Mouse (Mus musculus): ENCODE results near the gene Cst3. TPM values are rescaled to one million over a fixed set of nuclear protein-coding genes. Genes with fewer than 3 reads are reported as not detected.

Cst3 gene
- polyA plus RNA-seq, 1 experiment from 2014 or later = 419 TPM

- Histone ChIP-seq H3K4me1 (no peaks in the 10 kb centered on the region), H3K4me2 (no peak overlapping the region), H3K27ac (no peak overlapping the region), H3K4me3 (no peak overlapping the region), H3K9me3 (replicated peaks) (no peaks in the 10 kb centered on the region), H3K36me3 (ENCODE audit: poor library complexity, severe bottlenecking) (no peaks in the 10 kb centered on the region), H3K27me3 (no peaks in the 10 kb centered on the region), H3K9ac (no peak overlapping the region)
- 44% methylated on average over 8 of the region's 8 CpGs for WGBS
- ATAC-seq = peak; percentile 80
Observed at GRCm38 (mm10) chr2:148851116-148851906, 24.2 kb downstream of the Cst3 start.

- Histone ChIP-seq H3K9ac (no peak overlapping the region), H3K9me3 (replicated peaks) (no peaks in the 10 kb centered on the region), H3K27me3 (no peaks in the 10 kb centered on the region), H3K27ac (no peak overlapping the region), H3K36me3 (ENCODE audit: poor library complexity, severe bottlenecking) (no peaks in the 10 kb centered on the region), H3K4me1 (no peaks in the 10 kb centered on the region), H3K4me3 (no peak overlapping the region), H3K4me2 (no peak overlapping the region)
- 93% methylated on average over 2 of the region's 2 CpGs for WGBS
- ATAC-seq = no peak
Observed at GRCm38 (mm10) chr2:148839224-148839623, 36.3 kb downstream of the Cst3 start.

- H3K36me3 ChIP-seq (ENCODE audit: poor library complexity, severe bottlenecking) = no peaks in the 10 kb centered on the region
- WGBS = 86% methylated on average over 5 of the region's 5 CpGs
- H3K27me3 ChIP-seq = no peaks in the 10 kb centered on the region
- ATAC-seq = no peak
- no peaks in the 10 kb centered on the region for H3K9me3 ChIP-seq (replicated peaks)
- H3K4me1 ChIP-seq = no peaks in the 10 kb centered on the region
- H3K9ac ChIP-seq = no peak overlapping the region
- H3K27ac ChIP-seq = no peak overlapping the region
- no peak overlapping the region for H3K4me3 ChIP-seq
- H3K4me2 ChIP-seq = no peak overlapping the region
Observed at GRCm38 (mm10) chr2:148838075-148838777, 37.3 kb downstream of the Cst3 start.

- Histone ChIP-seq H3K27me3 (no peaks in the 10 kb centered on the region), H3K36me3 (ENCODE audit: poor library complexity, severe bottlenecking) (no peaks in the 10 kb centered on the region), H3K4me2 (no peak within 1 kb of the TSS), H3K9ac (no peak within 1 kb of the TSS), H3K4me1 (no peaks in the 10 kb centered on the region), H3K9me3 (replicated peaks) (no peaks in the 10 kb centered on the region), H3K27ac (no peak within 1 kb of the TSS), H3K4me3 (no peak within 1 kb of the TSS)
- ATAC-seq = no peak
- 75% methylated on average over 4 of the region's 4 CpGs for WGBS
Observed at GRCm38 (mm10) chr2:148834912-148835311, 40.6 kb downstream of the Cst3 start, which contains the start of gene Cst9. TSS of gene Cst9 (plus strand) at chr2:148835147.

GRCm38 (mm10) chr2:148825986-148826385, 49.5 kb downstream of the Cst3 start:
- no peaks in the 10 kb centered on the region for H3K4me1 ChIP-seq
- H3K9me3 ChIP-seq (replicated peaks) = no peaks in the 10 kb centered on the region
- H3K4me3 ChIP-seq = no peak overlapping the region
- ATAC-seq = no peak
- H3K9ac ChIP-seq = no peak overlapping the region
- 85% methylated on average over 1 of the region's 1 CpGs for WGBS
- no peaks in the 10 kb centered on the region for H3K36me3 ChIP-seq (ENCODE audit: poor library complexity, severe bottlenecking)
- no peak overlapping the region for H3K27ac ChIP-seq
- no peak overlapping the region for H3K4me2 ChIP-seq
- H3K27me3 ChIP-seq = no peaks in the 10 kb centered on the region

Other genes with a start within 250 kb of the Cst3 start
- gene Nxt1, start 203.1 kb downstream of the Cst3 start, polyA plus RNA-seq (2015; fragmentation: Nextera tagmentation; extraction: Ambion mirVana) = 101 and 102 TPM in 2 replicates
- gene Gzf1, start 194.7 kb downstream of the Cst3 start, polyA plus RNA-seq (2015; fragmentation: Nextera tagmentation; extraction: Ambion mirVana) = 19.9 and 20.6 TPM in 2 replicates
- gene Napb, start 143.2 kb downstream of the Cst3 start, polyA plus RNA-seq (2015; fragmentation: Nextera tagmentation; extraction: Ambion mirVana) = 20.3 and 23.6 TPM in 2 replicates
- gene Cstl1, start 125.3 kb downstream of the Cst3 start, polyA plus RNA-seq (2015; fragmentation: Nextera tagmentation; extraction: Ambion mirVana) = not detected in 2 replicates
- not detected in 2 replicates for gene Cst11, start 104.2 kb downstream of the Cst3 start, polyA plus RNA-seq (2015; fragmentation: Nextera tagmentation; extraction: Ambion mirVana)
- gene 8030411F24Rik, start 93.7 kb downstream of the Cst3 start, polyA plus RNA-seq (2015; fragmentation: Nextera tagmentation; extraction: Ambion mirVana) = not detected in 2 replicates
- not detected in 2 replicates for gene Cst12, start 86.3 kb downstream of the Cst3 start, polyA plus RNA-seq (2015; fragmentation: Nextera tagmentation; extraction: Ambion mirVana)
- not detected in 2 replicates for gene Cst8, start 76.9 kb downstream of the Cst3 start, polyA plus RNA-seq (2015; fragmentation: Nextera tagmentation; extraction: Ambion mirVana)
- not detected in 2 replicates for gene Cst13, start 55.6 kb downstream of the Cst3 start, polyA plus RNA-seq (2015; fragmentation: Nextera tagmentation; extraction: Ambion mirVana)
- gene Cst9, start 40.5 kb downstream of the Cst3 start, polyA plus RNA-seq (2015; fragmentation: Nextera tagmentation; extraction: Ambion mirVana) = not detected in 2 replicates
- gene 9230104L09Rik, start 10.7 kb downstream of the Cst3 start, polyA plus RNA-seq (2015; fragmentation: Nextera tagmentation; extraction: Ambion mirVana) = not detected in 2 replicates
- not detected in 2 replicates for gene Gm1330, start 127.6 kb upstream of the Cst3 start, polyA plus RNA-seq (2015; fragmentation: Nextera tagmentation; extraction: Ambion mirVana)
- gene Gm10750, start 141.5 kb upstream of the Cst3 start, polyA plus RNA-seq (2015; fragmentation: Nextera tagmentation; extraction: Ambion mirVana) = not detected in 2 replicates

Measured in forebrain, embryonic 13.5 days (tissue).